Mouse (Mus musculus): ENCODE data around the gene 4933430I17Rik.

DNA sequence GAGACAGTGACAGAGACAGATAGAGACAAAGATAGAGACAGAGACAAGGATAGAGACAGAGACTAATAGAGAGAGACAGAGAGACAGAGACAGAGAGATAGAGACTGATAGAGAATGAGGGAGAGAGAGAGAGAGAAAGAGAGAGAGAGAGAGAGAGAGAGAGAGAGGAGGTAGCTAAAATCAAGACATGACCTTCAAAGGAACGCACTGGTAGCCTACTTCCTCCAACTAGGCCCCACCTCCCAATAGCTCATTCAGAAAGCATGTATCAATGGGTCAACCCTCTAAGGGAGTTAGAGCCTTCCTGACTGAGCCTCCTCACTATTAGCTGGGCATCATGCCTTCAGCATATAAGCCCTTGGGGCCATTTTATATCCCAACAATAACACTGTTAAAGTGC, 43.2 kb downstream of the 4933430I17Rik start:
- no peak for TF ChIP-seq CTCF (conservative IDR thresholded peaks at IDR 0.05; ENCODE audit: insufficient read depth, insufficient read length, low read depth, low read length)
- TF ChIP-seq POLR2A (IDR thresholded peaks at IDR 0.05; ENCODE audit: low read depth, low read length) = no peak
